Mouse (Mus musculus): ENCODE measurements at regions not wholly inside any gene's neighbourhood (a gene's known extent, or its start where the extent isn't known, plus 50 kb on each side); places are given as distances from the start of the nearest gene placed in this dataset.

Small RNAs in the stretch of these regions (microRNA-seq; reads per million reads assigned to microRNA genes)
- 0 reads per million in 2 experiments for gene Gm25347

All from heart, adult 18-20 months (tissue).